Mouse (Mus musculus) hindbrain, embryonic 14.5 days (tissue): ENCODE measurements around the gene Lhx6. TPM values are rescaled to one million over a fixed set of nuclear protein-coding genes. Genes with fewer than 3 reads are reported as not detected.
A peak's percentile ranks its signal among the peaks of the same experiment; 100 is the strongest.

Experiments used
- ATAC-seq: fragments of 200-750 bp; cut with Nextera tagmentation; 2 replicates; pipeline ENCODE4 v1.8.0; 2017; ENCODE audit warnings: moderate number of reproducible peaks, mild to moderate bottlenecking, moderate TSS enrichment, moderate library complexity; ENCODE audit not compliant: low FRiP score
- DNase-seq: peaks from one replicate; pipeline ENCODE4 v3.0.0-alpha.2; 2015; ENCODE audit warnings: low spot score
- H3K27ac ChIP-seq: fragments of 300-500 bp; sonication (generic); 2 replicates; pipeline ENCODE4 v1.5.1; 2014; ENCODE audit warnings: mild to moderate bottlenecking, moderate library complexity
- H3K27me3 ChIP-seq: fragments of 300-500 bp; sonication (generic); 2 replicates; pipeline ENCODE4 v1.6.1; 2014; ENCODE audit warnings: mild to moderate bottlenecking, low read length, mixed read lengths; ENCODE audit not compliant: control insufficient read depth, insufficient read depth
- H3K36me3 ChIP-seq: fragments of 300-500 bp; sonication (generic); replicated peaks from 2 replicates; pipeline ENCODE4 v1.6.1; 2014; ENCODE audit not compliant: control insufficient read depth, insufficient read depth
- H3K4me1 ChIP-seq: fragments of 300-500 bp; sonication (generic); replicated peaks from 2 replicates; pipeline ENCODE4 v1.6.1; 2014; ENCODE audit warnings: antibody characterized with exemption, low read length, mixed read lengths; ENCODE audit not compliant: control insufficient read depth, insufficient read depth
- H3K4me2 ChIP-seq: fragments of 300-500 bp; sonication (generic); replicated peaks from 2 replicates; pipeline ENCODE4 v1.6.1; 2014; ENCODE audit warnings: mild to moderate bottlenecking, moderate library complexity
- H3K4me3 ChIP-seq: fragments of 300-500 bp; sonication (generic); replicated peaks from 2 replicates; pipeline ENCODE4 v1.5.1; 2014; ENCODE audit warnings: mild to moderate bottlenecking, low read length
- H3K9ac ChIP-seq: fragments of 300-500 bp; sonication (generic); 2 replicates; pipeline ENCODE4 v1.6.1; 2014
- H3K9me3 ChIP-seq: fragments of 300-500 bp; sonication (generic); 2 replicates; pipeline ENCODE4 v1.6.1; 2016; ENCODE audit warnings: low read length; ENCODE audit not compliant: control insufficient read depth
- WGBS: fragments of 180-500 bp; shearing (Covaris S2); extraction: QIAGEN DNeasy Blood & Tissue Kit; methylation state at CpG from one replicate; pipeline ENCODE4 v1.1.7; 2014; 5-methylcytosine and 5-hydroxymethylcytosine counted together
- polyA plus RNA-seq: library from polyadenylated mRNA; unstranded; fragments of >200 nt; fragmentation: Nextera tagmentation; extraction: Ambion mirVana; gene quantifications from 2 replicates; pipeline ENCODE4 v1.2.1, GENCODE M21; 2014

The Lhx6 gene
- polyA plus RNA-seq, 1 experiment from 2014 or later: 1.2 TPM

DNA sequence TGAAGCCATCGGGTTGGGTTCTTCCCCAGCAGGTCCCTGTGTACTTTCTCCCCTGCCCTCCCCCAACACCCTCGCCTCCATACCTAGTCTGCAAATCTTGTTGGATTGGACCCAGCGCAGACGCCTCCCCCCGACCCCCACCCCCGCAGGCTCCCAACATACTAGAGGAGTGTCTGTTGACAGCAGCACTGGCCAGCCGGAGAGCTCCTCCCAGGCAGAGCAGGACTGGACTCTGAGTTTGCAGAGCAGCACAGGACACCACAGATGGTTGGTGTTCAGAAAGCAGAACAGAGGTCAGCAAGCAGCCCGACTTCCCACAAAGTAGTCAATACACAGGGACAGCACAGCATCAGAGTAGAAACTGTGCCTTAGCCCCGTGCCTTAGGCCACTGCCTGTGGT lies 23.8 kb downstream of the Lhx6 start:
- Histone ChIP-seq H3K4me2 (no peak overlapping the region), H3K4me1 (peaks cover 11% of the 10 kb centered on the region; the same call in 1 of the 2 replicates), H3K4me3 (no peak overlapping the region), H3K36me3 (no peaks in the 10 kb centered on the region), H3K9me3 (no peaks in the 10 kb centered on the region), H3K9ac (no peak overlapping the region), H3K27ac (no peak overlapping the region), H3K27me3 (0 out of 2 replicates have a peak, but pooled peaks cover 4% of the 10 kb centered on the region)
- ATAC-seq (no peak), DNase-seq (no peak)
- 43% methylated on average over 9 of the region's 9 CpGs for WGBS

DNA sequence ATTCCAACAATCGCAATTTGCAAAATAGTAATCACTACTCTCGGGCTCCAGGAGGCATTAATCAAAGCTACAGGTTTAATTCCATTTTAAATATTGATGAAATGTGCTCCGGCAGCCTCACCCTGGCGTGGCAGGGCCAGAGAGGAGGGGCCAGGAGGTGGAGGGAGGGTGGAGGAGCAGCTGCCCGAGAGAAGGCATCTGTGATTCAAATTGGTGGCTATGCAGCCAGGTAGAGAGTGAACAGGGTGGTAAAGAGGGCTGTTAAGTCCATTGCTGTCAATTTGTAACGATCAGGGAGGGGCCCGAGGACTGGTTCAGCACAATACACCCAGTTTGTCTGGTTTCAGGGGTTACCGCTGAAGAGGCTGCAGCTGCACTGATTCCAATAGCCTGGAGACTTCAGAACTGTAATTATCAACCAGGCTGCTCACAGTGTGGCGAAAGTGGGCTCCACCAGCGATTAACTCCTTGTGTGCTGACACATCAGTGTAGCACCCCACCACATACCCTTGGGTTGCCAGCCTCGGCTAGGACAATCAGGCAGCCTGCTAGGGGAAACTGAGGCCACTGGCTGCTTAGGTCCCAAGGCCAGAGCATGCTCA lies 27.9 kb downstream of the Lhx6 start:
- DNase-seq: no peak
- Histone ChIP-seq H3K9me3 (no peaks in the 10 kb centered on the region), H3K9ac (peak overlapping the region; percentile 42), H3K27ac (no peak overlapping the region), H3K4me3 (no peak overlapping the region), H3K36me3 (no peaks in the 10 kb centered on the region), H3K4me1 (peaks cover 11% of the 10 kb centered on the region; the same call in 1 of the 2 replicates), H3K27me3 (0 out of 2 replicates have a peak, but pooled peaks cover 4% of the 10 kb centered on the region), H3K4me2 (peak overlapping the region; percentile 44)
- peak; percentile 48; the same call in 1 of the 2 replicates for ATAC-seq
- 13% methylated on average over 11 of the region's 11 CpGs for WGBS

GRCm38 (mm10) chr2:36075210-36075609 lies 30.0 kb downstream of the Lhx6 start:
- ATAC-seq (no peak), DNase-seq (no peak)
- Histone ChIP-seq H3K27me3 (0 out of 2 replicates have a peak, but pooled peaks cover 4% of the 10 kb centered on the region), H3K4me3 (no peak overlapping the region), H3K36me3 (no peaks in the 10 kb centered on the region), H3K9me3 (no peaks in the 10 kb centered on the region), H3K27ac (no peak overlapping the region), H3K4me1 (peaks cover 11% of the 10 kb centered on the region; the same call in 1 of the 2 replicates), H3K4me2 (no peak overlapping the region), H3K9ac (no peak overlapping the region)
- whole genome bisulfite sequencing: 91% methylated on average over 5 of the region's 5 CpGs

- Histone ChIP-seq H3K4me1 (peaks cover 11% of the 10 kb centered on the region; the same call in 1 of the 2 replicates), H3K9me3 (no peaks in the 10 kb centered on the region), H3K27ac (no peak overlapping the region), H3K36me3 (no peaks in the 10 kb centered on the region), H3K4me2 (no peak overlapping the region), H3K9ac (no peak overlapping the region), H3K27me3 (0 out of 2 replicates have a peak, but pooled peaks cover 4% of the 10 kb centered on the region), H3K4me3 (no peak overlapping the region)
- ATAC-seq (no peak), DNase-seq (no peak)
- 63% methylated on average over 3 of the region's 3 CpGs for WGBS
Measured at GRCm38 (mm10) chr2:36073781-36074180, 31.4 kb downstream of the Lhx6 start.

GRCm38 (mm10) chr2:36071660-36072305 lies 33.4 kb downstream of the Lhx6 start:
- H3K36me3 ChIP-seq: no peaks in the 10 kb centered on the region
- H3K27me3 ChIP-seq: no peaks in the 10 kb centered on the region
- no peak for DNase-seq
- no peak overlapping the region for H3K9ac ChIP-seq
- no peak overlapping the region for H3K27ac ChIP-seq
- ATAC-seq: no peak
- WGBS: 87% methylated on average over 8 of the region's 8 CpGs
- no peak overlapping the region for H3K4me2 ChIP-seq
- H3K4me1 ChIP-seq: peaks cover under 1% of the 10 kb centered on the region; the same call in 1 of the 2 replicates
- H3K4me3 ChIP-seq: no peak overlapping the region
- H3K9me3 ChIP-seq: no peaks in the 10 kb centered on the region

DNA sequence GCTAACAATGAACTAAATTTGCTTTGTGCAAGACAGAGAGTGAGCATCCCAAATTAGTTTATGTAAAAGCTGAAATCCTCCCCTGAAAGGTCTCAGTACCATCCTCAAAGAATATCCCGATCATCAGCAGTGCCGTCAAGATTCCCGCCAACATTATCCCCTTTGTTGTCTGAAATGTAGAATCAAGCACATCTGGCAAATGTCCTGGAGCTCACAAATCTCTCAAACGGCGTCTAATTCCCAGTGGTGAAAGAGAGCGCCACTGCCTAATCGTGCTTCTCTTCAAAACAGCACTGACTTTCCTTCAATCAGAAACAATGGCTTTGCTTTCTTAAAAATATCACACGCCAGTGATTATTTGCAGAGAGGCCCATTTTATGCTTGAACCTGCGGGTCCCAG lies 38.1 kb downstream of the Lhx6 start:
- no peaks in the 10 kb centered on the region for H3K36me3 ChIP-seq
- no peaks in the 10 kb centered on the region for H3K9me3 ChIP-seq
- H3K9ac ChIP-seq: no peak overlapping the region
- H3K4me3 ChIP-seq: no peak overlapping the region
- H3K27me3 ChIP-seq: no peaks in the 10 kb centered on the region
- WGBS: 43% methylated on average over 9 of the region's 9 CpGs
- H3K27ac ChIP-seq: no peak overlapping the region; the same call in 1 of the 2 replicates
- no peak overlapping the region for H3K4me2 ChIP-seq
- DNase-seq: no peak
- ATAC-seq: no peak
- H3K4me1 ChIP-seq: no peaks in the 10 kb centered on the region

- Histone ChIP-seq H3K4me1 (no peaks in the 10 kb centered on the region), H3K27me3 (no peaks in the 10 kb centered on the region), H3K9ac (no peak overlapping the region), H3K27ac (no peak overlapping the region), H3K4me2 (no peak overlapping the region), H3K36me3 (no peaks in the 10 kb centered on the region), H3K4me3 (no peak overlapping the region), H3K9me3 (no peaks in the 10 kb centered on the region)
- ATAC-seq (no peak), DNase-seq (no peak)
- WGBS: 75% methylated on average over 5 of the region's 5 CpGs
Measured at GRCm38 (mm10) chr2:36061409-36061808, 43.8 kb downstream of the Lhx6 start.

- Histone ChIP-seq H3K36me3 (no peaks in the 10 kb centered on the region), H3K27ac (no peak overlapping the region), H3K4me3 (no peak overlapping the region), H3K4me1 (no peaks in the 10 kb centered on the region), H3K4me2 (no peak overlapping the region), H3K27me3 (no peaks in the 10 kb centered on the region), H3K9me3 (no peaks in the 10 kb centered on the region), H3K9ac (no peak overlapping the region)
- ATAC-seq (no peak), DNase-seq (no peak)
- WGBS: 52% methylated on average over 3 of the region's 3 CpGs
Measured at GRCm38 (mm10) chr2:36056248-36056647, 49.0 kb downstream of the Lhx6 start.

DNA sequence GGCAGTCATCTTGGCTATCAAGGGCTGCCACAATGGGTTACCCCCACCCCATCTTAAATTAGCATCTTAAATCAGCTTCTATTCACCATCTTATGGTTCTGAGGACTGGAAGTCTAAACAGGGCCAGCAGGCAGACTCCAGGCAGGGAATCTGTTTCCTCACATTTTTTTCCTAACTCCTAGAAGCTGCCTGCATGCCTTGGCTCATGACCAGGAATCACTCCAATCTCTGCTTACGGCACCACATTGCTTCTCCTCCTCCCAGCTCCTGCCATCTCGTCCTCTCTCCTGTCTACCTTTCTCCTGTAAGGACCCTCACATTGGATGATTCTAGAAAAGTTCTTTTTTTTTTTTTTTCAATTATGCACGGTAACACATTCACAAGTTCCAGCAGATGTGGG lies 52.0 kb downstream of the Lhx6 start:
- H3K27ac ChIP-seq: no peak overlapping the region
- no peak overlapping the region for H3K4me2 ChIP-seq
- no peak overlapping the region for H3K9ac ChIP-seq
- no peak for ATAC-seq
- 82% methylated on average over 3 of the region's 3 CpGs for WGBS
- H3K9me3 ChIP-seq: no peaks in the 10 kb centered on the region
- H3K27me3 ChIP-seq: no peaks in the 10 kb centered on the region
- no peak overlapping the region for H3K4me3 ChIP-seq
- H3K4me1 ChIP-seq: peaks cover 3% of the 10 kb centered on the region
- no peak for DNase-seq
- no peaks in the 10 kb centered on the region for H3K36me3 ChIP-seq
